Mouse (Mus musculus): Measurements from ENCODE around the gene Tecpr2. TPM values are rescaled to one million over a fixed set of nuclear protein-coding genes. Genes with fewer than 3 reads are reported as not detected.

The Tecpr2 gene
- total RNA-seq, 2 experiments from 2014 or later, result 46.6 TPM

DNA sequence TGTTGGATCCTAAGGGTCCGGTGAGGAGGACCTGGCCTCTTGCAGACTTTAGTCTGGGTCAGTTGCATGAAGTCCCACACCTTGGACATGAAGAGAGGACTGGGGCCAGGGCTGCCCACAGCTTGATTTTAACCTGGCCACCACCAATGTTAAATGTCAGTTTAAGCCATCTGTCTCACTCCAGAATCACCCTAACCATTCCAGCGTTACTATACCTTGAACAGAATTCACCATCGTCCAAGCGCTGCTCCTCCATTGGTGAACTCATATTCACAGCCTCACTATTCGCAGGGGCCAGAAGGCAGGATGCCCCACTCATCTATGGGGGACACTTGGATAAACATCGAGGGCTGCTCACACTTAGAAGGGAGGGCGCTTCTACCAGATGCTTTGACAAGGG is 111.9 kb downstream of the Tecpr2 start:
- DNase-seq (ENCODE audit: low spot score in 2 of 2), result no peak

DNA sequence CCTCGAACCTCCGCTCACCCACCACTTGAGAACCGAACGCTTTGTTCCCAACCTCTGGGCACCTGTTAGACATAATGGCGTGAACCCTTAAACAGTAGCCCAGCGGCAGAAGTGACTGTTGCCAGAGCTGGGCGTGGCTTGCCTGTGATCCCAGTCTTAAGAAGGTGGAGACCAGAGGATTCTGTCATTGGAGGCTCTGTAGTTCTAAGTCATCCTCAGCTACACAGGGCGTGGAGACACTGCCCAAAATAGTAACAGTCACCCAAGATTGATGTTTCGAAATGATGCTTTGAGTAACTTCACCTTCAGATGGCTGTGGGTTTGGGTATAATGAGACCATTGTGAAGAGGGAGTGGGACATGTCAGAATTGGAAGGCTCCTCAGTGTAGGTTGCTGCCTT is 115.1 kb downstream of the Tecpr2 start:
- DNase-seq (ENCODE audit: low spot score in 2 of 2), result no peak

DNA sequence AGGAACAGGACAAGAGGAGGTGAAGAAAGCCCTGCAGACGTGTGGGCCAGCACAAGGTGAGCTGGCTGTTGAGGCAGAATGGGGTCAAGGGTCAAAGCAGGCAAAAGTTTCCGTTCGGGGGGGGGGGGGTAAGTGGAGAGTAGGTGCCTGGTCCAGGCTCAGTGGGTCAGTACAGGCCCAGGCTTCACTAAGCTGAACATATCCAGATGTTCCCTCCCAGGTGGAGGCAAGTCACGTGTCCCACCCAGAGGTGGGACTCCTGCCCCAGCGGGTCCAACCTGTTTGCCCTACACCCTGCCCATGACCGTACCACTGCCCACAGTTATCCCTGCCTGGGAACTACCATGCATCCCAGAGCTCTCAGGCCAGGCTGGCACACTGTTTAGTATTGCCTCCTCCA is 116.7 kb downstream of the Tecpr2 start:
- no peak for DNase-seq (ENCODE audit: low spot score in 2 of 2)

DNA sequence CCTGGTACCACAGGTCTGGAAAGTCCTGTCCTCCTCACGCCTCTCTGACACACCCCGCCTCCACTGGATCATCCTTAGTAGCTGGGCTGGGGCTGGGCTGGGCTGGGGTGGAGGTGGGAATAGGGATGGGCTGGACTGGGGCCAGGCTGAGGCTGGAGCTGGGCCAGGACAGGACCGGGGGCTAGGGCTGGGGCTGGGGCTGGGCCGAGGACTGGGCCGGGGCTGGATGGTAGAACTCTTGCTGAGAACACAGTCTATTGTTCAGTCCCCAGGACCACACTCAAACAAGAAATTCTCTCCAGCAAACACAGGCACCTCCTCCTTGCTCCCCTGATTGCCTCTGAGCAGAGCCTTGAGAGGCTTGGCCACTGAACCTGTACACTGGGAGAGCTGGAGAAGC is 117.3 kb downstream of the Tecpr2 start:
- DNase-seq (ENCODE audit: low spot score in 2 of 2), result no peak

DNA sequence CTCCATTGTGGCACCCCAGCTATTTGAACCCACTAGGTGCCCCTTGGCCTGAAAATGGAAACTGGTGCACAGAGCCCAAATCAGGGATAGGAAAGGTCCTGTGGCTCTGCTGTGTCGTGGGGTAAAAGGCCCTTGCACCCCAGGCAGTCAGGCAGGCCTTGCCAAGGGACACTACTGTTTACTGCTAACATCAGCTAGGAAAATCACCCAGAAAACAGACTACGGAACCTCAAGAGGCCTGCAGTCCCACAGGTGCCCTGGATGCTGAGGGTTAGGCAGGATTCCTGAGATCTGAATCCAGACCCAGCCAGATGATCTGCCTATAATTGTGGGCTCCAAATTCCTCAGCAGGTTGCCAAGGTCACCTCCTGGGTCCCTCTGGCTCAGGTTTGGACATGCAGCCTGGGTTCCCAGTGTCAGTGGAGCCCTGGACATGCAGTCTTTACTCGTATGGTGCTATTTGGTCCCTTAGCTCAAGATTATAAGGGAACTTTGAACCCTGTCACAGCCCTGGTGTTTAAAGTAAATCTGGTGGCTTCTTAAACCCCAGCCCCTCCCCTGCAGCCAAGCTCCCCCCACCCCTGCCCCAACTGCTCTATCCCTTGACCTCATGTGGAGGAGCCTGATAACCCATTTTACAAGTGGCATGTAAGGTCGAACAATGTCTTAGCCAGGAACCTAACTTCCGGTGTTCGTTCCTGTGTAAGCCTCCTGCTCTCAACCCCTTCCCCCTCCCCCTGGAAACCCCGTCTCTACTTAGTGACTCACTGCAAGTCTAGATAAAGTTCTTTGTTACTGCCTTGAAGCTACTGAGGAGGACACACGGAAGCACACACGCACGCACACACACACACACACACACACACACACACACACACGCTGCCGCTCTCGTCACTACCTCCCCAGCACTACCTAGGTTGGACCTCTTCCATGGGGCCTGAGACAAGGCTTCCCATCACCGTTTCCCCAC is 118.4 kb downstream of the Tecpr2 start:
- DNase-seq (ENCODE audit: low spot score in 2 of 2), result no peak

DNA sequence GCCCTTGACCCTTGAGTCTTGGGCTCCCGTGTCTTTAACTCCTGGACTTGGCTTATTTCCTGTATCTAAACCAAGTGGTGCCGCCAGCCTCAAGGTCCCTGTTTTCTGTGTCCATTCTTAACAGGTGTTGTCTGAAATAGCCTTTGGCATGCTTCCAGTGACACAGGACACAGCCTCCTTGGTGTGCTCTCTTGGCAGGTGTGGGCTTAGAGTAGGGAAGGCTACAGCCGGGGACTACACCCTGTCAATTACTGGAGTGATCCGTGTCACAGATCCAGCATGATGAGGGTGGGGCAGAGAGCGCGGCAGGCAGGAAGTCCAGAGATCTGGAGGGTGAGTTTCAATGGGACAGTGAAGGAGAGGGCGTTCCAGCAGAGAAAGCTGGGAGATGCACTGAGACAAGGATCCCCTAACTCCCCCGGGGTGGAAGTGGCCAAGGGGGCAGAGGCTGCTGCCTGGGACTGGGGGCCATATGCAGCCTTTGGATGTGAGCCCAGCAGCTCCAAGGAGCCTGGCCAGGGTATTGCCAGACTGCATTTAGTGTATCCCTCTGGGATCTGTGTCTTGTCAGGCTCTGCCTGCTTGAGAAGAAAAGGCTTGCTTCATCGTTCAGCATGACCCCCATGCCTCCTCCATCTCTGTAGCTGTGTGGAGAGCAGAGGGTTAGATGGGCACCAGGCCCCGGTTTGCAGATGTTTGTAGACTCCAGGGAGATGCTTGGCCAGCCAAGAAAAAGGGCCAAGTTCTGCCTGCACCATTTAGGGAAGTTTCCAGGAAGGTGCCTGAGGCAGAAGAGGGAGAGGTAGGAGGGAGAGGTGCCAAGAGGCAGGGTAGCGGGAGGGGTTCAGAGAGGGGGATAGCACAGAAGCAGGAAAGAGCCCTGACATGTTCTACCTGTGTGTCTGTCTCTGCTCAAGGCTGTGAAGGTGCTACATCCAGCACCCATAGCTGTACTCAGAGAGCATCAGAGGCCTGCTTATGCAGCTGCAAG is 119.7 kb downstream of the Tecpr2 start:
- DNase-seq (ENCODE audit: low spot score in 2 of 2), result no peak

DNA sequence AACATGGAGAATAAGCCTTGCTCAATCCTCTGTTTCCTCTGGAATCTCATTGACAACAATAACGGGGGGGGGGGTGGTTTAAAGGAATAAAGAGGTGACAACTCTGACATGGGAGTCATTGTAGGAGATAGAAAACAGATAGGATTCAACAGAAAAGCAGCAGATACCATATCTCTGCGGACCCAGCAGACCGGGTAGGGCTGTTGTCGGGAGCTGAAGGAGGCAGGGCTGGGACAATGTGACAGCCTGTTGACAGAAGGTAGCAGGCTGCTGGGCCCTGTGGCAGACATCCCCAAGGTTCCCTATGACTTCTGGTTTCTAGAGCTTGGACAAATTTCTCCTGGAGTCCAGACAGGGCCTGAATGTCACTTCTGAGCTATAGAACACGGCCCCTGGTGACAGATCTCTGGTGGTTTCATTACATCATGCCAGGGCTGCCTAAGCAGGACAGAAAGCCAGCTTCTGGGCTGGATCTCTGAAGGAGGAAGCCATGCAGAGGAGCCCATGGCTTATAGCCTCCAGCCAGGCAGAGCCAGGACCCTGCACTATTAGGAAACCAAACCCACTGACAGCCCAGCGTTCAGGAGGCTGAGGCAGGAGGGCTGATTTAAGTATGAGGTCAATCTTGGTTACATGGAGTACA is 120.7 kb downstream of the Tecpr2 start:
- no peak for DNase-seq (ENCODE audit: low spot score in 2 of 2)

DNA sequence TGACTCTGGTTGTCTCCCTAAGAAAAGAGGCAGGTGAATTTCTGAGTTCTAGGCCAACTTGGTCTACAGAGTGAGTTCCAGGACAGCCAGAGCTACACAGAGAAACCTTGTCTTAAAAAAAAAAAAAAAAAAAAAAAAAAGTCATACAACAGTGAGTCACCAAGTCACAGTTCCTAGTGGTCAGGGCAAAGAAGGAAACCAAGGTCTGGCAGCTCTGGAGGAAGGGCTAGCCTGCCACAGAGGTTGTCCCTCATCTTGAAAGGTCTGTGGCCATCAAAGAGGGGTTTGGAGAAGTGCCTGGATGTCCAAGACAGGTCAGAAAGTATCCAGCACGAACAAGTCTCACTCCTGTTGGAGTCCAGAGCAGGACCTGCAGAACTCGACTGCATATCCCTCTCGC is 127.7 kb downstream of the Tecpr2 start:
- DNase-seq (ENCODE audit: low spot score in 2 of 2), result no peak

DNA sequence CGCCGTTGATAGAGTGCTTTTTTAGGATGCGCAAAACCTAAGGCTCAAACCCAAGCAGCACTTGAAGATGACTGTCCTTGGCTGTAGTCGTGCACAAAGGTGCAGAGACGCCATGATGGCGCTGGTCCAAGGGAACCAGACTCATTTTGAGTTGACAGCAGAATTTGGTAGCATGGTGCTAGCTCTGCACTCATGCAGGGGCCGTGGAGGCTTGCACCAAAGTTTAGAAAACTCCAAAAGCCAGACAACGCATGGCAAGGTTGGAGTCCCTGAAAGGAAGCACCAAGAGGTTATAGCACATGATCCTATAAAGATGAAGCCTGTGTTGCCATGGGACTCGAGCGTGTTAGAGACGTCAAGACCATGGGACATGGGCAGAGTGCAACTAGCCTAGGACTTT is 129.0 kb downstream of the Tecpr2 start:
- no peak for DNase-seq (ENCODE audit: low spot score in 2 of 2)

DNA sequence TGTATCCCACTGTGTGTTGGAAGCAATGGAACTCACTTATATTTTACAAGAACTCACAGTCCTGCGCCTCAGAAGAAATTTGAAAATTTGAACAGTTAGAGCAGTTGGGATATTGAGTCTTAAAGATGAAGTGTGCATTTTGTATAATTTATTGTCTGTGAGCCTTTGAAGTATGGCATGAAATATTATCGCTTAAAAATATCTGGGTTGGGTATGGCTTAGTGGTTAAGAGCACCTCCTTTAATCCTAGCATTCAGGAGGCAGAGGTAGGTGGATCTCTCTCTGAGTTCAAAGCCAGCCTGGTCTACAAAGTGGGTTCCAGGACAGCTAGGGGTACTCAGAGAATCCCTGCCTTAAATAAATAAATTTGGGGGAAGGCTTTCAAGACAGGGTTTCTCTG is 130.0 kb downstream of the Tecpr2 start:
- no peak for DNase-seq (ENCODE audit: low spot score in 2 of 2)

DNA sequence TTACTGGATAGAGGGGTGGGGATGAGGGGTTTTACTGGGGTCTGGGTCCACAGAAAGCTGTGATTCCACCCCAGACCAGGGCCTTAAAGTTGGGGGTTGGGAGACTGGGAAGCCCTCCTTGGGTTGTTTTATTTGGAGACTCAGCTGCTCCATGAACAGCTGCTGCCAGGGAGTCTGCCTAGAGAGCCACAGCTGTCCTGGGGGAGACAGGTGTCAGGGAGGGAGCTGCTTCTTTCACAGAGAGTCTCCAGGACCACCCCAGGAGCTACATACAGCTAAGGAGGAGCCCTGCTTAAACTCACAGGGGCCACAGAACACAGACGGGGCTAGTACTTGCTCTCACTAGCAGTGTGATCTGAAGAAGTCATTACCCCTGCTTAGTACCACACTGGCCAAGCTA is 132.1 kb downstream of the Tecpr2 start:
- no peak for DNase-seq (ENCODE audit: low spot score in 2 of 2)

DNA sequence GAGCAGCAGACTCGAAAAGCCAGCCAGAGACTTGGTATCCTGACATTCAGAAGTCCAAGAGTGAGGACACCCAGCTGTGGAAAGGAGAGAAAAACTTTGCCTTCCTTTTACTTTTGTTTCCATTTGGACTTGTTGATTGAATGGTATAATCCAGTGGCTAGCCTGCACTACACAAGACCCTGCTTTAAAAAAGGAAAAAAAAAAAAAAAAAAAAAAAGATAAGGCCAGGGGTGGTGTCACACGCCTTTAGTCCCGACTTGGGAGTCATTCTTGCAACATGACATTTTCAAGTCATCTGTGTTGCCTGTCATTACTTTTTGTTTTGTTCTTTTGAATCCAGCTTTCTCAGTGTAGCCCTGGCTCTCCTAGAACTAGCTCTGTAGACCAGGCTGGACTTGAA is 132.5 kb downstream of the Tecpr2 start:
- no peak for DNase-seq (ENCODE audit: low spot score in 2 of 2)

Other genes starting within 250 kb of the Tecpr2 start
- not detected for gene 1700001K19Rik, start 206.6 kb upstream of the Tecpr2 start, total RNA-seq (2021)
- 1,000 to 10,000 TPM in 1 of 2 experiments, 100 to 1,000 TPM in 1; 981 to 1,007 TPM for gene Hsp90aa1, start 186.5 kb upstream of the Tecpr2 start, total RNA-seq (2021)
- 10 to 100 TPM; 46.2 to 48.1 TPM for gene Wdr20, start 151.3 kb upstream of the Tecpr2 start, total RNA-seq (2021)
- gene Mok, start 48.3 kb upstream of the Tecpr2 start, total RNA-seq (2021), result 10 to 100 TPM; 10.9 to 11.6 TPM
- 10 to 100 TPM; 11.7 to 12.8 TPM for gene Zfp839, start 39.0 kb upstream of the Tecpr2 start, total RNA-seq (2021)
- gene Cinp, start 119 bp upstream of the Tecpr2 start, total RNA-seq (2021), result 10 to 100 TPM; 89.6 to 93.8 TPM
- gene Ankrd9, start 89.8 kb downstream of the Tecpr2 start, total RNA-seq (2021), result 10 to 100 TPM; 19.6 to 21.1 TPM
- gene Rcor1, start 150.1 kb downstream of the Tecpr2 start, total RNA-seq (2021), result 10 to 100 TPM; 16.4 to 18.9 TPM